Mouse (Mus musculus): ENCODE data around the gene 2310007B03Rik. TPM values are rescaled to one million over a fixed set of nuclear protein-coding genes. Genes with fewer than 3 reads are reported as not detected.

The 2310007B03Rik gene
- polyA plus RNA-seq, 1 experiment from 2014 or later: 65.3 TPM

GRCm38 (mm10) chr1:93123179-93123854 is 37.4 kb downstream of the 2310007B03Rik start:
- no peak for TF ChIP-seq CTCF (IDR thresholded peaks at IDR 0.05)
- no peak for TF ChIP-seq EP300 (IDR thresholded peaks at IDR 0.05)
- Histone ChIP-seq H3K9me3 (ENCODE audit: low read length) (no peaks in the 10 kb centered on the region), H3K27ac (ENCODE audit: low read length) (no peak overlapping the region), H3K4me1 (ENCODE audit: insufficient read depth, low read depth, low read length) (no peaks in the 10 kb centered on the region), H3K9ac (replicated peaks; ENCODE audit: low read depth) (no peak overlapping the region), H3K36me3 (ENCODE audit: insufficient read depth, low read length) (no peaks in the 10 kb centered on the region), H3K4me3 (ENCODE audit: low read depth, low read length) (no peak overlapping the region), H3K27me3 (replicated peaks; ENCODE audit: insufficient read depth, low read length) (no peaks in the 10 kb centered on the region), H3K4me2 (replicated peaks; ENCODE audit: low read depth, low read length) (no peak overlapping the region)
- peak; percentile 17; the same call in 1 of the 2 replicates for ATAC-seq
- whole genome bisulfite sequencing: 59% methylated on average over 11 of the region's 11 CpGs
- DNase-seq (ENCODE audit: low spot score): peak; percentile 23

DNA sequence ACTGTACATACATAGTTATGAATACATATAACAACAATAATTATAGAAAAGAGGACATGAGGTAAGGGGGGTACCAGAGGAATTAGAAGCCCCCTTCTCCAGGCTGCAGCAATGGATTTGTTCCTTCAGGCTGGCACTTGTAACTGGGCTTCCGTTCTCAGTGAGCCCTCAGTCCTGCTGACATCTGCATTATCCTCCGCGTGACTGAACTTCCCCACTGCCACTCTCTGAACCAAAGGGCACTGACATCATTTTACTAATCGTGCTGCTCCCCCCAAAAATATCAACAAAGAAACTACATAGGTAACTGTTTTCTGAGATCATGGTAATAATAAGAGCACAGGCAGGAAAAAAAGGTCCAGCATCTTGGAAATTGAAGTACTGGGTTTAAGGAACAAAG is 41.9 kb downstream of the 2310007B03Rik start:
- H3K27me3 ChIP-seq (replicated peaks; ENCODE audit: insufficient read depth, low read length): no peaks in the 10 kb centered on the region
- 36% methylated on average over 4 of the region's 4 CpGs for WGBS
- no peaks in the 10 kb centered on the region for H3K36me3 ChIP-seq (ENCODE audit: insufficient read depth, low read length)
- H3K4me1 ChIP-seq (ENCODE audit: insufficient read depth, low read depth, low read length): no peaks in the 10 kb centered on the region
- no peak overlapping the region for H3K9ac ChIP-seq (replicated peaks; ENCODE audit: low read depth)
- no peak overlapping the region for H3K4me3 ChIP-seq (ENCODE audit: low read depth, low read length)
- ATAC-seq (no peak), DNase-seq (ENCODE audit: low spot score) (no peak)
- H3K9me3 ChIP-seq (ENCODE audit: low read length): no peaks in the 10 kb centered on the region
- H3K4me2 ChIP-seq (replicated peaks; ENCODE audit: low read depth, low read length): no peak overlapping the region
- no peak for TF ChIP-seq CTCF (IDR thresholded peaks at IDR 0.05)
- TF ChIP-seq EP300 (IDR thresholded peaks at IDR 0.05): no peak
- H3K27ac ChIP-seq (ENCODE audit: low read length): no peak overlapping the region

- no peaks in the 10 kb centered on the region for H3K36me3 ChIP-seq (ENCODE audit: insufficient read depth, low read length)
- no peaks in the 10 kb centered on the region for H3K4me1 ChIP-seq (ENCODE audit: insufficient read depth, low read depth, low read length)
- H3K9ac ChIP-seq (replicated peaks; ENCODE audit: low read depth): no peak overlapping the region
- H3K4me3 ChIP-seq (ENCODE audit: low read depth, low read length): peak overlapping the region; percentile 12; the same call in 1 of the 2 replicates
- no peak for DNase-seq (ENCODE audit: low spot score)
- H3K27ac ChIP-seq (ENCODE audit: low read length): no peak overlapping the region
- WGBS: 28% methylated on average over 11 of the region's 13 CpGs
- no peaks in the 10 kb centered on the region for H3K27me3 ChIP-seq (replicated peaks; ENCODE audit: insufficient read depth, low read length)
- ATAC-seq: no peak
- TF ChIP-seq EP300 (IDR thresholded peaks at IDR 0.05) (no peak), CTCF (IDR thresholded peaks at IDR 0.05) (no peak)
- peak overlapping the region; percentile 46 for H3K4me2 ChIP-seq (replicated peaks; ENCODE audit: low read depth, low read length)
- no peaks in the 10 kb centered on the region for H3K9me3 ChIP-seq (ENCODE audit: low read length)
These were observed 45.3 kb downstream of the 2310007B03Rik start for GRCm38 (mm10) chr1:93115471-93115870.

DNA sequence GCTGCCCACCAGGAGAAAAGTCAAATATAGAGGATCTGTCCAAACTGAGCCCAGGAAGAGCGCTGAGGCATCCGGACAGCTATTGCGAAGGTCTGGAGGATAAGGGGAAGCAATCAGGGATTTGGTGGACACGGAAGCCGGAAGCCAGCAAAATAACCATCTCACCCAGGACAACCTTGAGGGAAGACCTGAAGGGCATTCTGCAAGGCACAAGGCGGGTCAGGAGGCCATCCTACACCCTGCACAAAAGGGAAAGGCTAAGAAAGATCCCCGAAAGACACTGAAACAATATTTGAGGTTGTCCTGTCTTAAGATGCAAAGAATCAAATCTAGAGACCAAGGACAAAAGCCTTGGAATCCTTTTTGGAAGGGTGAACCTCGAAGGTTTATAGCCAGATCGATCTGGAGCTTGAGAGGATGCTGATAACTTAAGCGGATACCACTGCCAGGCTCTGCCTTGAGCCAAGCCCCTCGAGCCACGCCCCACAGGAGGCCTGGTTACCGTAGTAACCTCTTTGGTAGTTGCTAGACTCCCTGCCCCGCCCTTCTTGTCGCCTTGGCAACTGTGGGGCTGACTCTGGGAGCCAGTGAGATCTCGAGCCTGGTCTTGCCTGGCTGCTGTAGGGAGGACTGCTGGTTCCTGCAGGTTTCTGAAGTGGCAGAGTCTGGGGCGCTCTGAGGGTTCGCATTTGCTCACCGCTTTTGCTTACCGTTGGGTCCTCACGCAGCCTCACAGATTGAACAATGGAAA is 45.9 kb downstream of the 2310007B03Rik start:
- TF ChIP-seq EP300 (IDR thresholded peaks at IDR 0.05) (no peak), CTCF (IDR thresholded peaks at IDR 0.05) (no peak)
- Histone ChIP-seq H3K4me2 (replicated peaks; ENCODE audit: low read depth, low read length) (peak overlapping the region; percentile 46), H3K9me3 (ENCODE audit: low read length) (no peaks in the 10 kb centered on the region), H3K36me3 (ENCODE audit: insufficient read depth, low read length) (no peaks in the 10 kb centered on the region), H3K4me3 (ENCODE audit: low read depth, low read length) (peak overlapping the region; percentile 12; the same call in 1 of the 2 replicates), H3K27ac (ENCODE audit: low read length) (no peak overlapping the region), H3K4me1 (ENCODE audit: insufficient read depth, low read depth, low read length) (no peaks in the 10 kb centered on the region), H3K9ac (replicated peaks; ENCODE audit: low read depth) (no peak overlapping the region), H3K27me3 (replicated peaks; ENCODE audit: insufficient read depth, low read length) (no peaks in the 10 kb centered on the region)
- DNase-seq (ENCODE audit: low spot score) (peak; percentile 83), ATAC-seq (peak; percentile 94)
- WGBS: 26% methylated on average over 21 of the region's 21 CpGs

DNA sequence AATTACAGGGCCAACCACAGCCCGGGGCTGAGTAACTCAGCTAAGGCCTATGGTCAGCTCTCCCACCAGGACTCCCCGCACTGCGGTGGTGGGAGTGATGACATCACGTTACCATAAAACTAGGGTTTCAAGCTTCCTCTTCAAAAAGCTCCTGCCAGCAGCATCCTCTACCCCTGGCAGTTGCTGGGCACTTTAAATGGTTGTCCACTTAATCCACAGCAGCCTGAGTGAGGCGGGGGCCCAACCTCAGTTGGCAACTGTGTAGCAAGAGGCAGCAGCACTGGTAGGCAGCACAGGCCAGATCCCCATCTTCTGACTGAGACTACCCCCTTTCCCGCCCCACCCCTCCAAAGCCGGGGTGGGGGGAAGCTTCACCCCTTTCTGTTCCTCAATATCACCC is 58.0 kb downstream of the 2310007B03Rik start:
- WGBS: 76% methylated on average over 7 of the region's 7 CpGs
- no peak for DNase-seq (ENCODE audit: low spot score)
- no peak overlapping the region for H3K4me3 ChIP-seq (ENCODE audit: low read depth, low read length)
- ATAC-seq: no peak
- TF ChIP-seq CTCF (IDR thresholded peaks at IDR 0.05) (no peak), EP300 (IDR thresholded peaks at IDR 0.05) (no peak)
- H3K27ac ChIP-seq (ENCODE audit: low read length): no peak overlapping the region
- no peak overlapping the region for H3K9ac ChIP-seq (replicated peaks; ENCODE audit: low read depth)
- peaks cover 32% of the 10 kb centered on the region for H3K27me3 ChIP-seq (replicated peaks; ENCODE audit: insufficient read depth, low read length)
- no peaks in the 10 kb centered on the region for H3K9me3 ChIP-seq (ENCODE audit: low read length)
- no peak overlapping the region for H3K4me2 ChIP-seq (replicated peaks; ENCODE audit: low read depth, low read length)
- H3K36me3 ChIP-seq (ENCODE audit: insufficient read depth, low read length): no peaks in the 10 kb centered on the region
- H3K4me1 ChIP-seq (ENCODE audit: insufficient read depth, low read depth, low read length): 0 out of 2 replicates have a peak, but pooled peaks cover 8% of the 10 kb centered on the region

- ATAC-seq: peak; percentile 43
- Histone ChIP-seq H3K4me3 (ENCODE audit: low read depth, low read length) (peak within 1 kb of the TSS; percentile 37), H3K9ac (replicated peaks; ENCODE audit: low read depth) (no peak within 1 kb of the TSS), H3K27ac (ENCODE audit: low read length) (no peak within 1 kb of the TSS), H3K4me2 (replicated peaks; ENCODE audit: low read depth, low read length) (peak within 1 kb of the TSS; percentile 56), H3K36me3 (ENCODE audit: insufficient read depth, low read length) (no peaks in the 10 kb centered on the region), H3K27me3 (replicated peaks; ENCODE audit: insufficient read depth, low read length) (peaks cover 32% of the 10 kb centered on the region), H3K4me1 (ENCODE audit: insufficient read depth, low read depth, low read length) (0 out of 2 replicates have a peak, but pooled peaks cover 8% of the 10 kb centered on the region), H3K9me3 (ENCODE audit: low read length) (no peaks in the 10 kb centered on the region)
- no peak for DNase-seq (ENCODE audit: low spot score)
- WGBS: 1% methylated on average over 36 of the region's 39 CpGs
- no peak for TF ChIP-seq EP300 (IDR thresholded peaks at IDR 0.05)
- no peak for TF ChIP-seq CTCF (IDR thresholded peaks at IDR 0.05)
These were observed 59.1 kb downstream of the 2310007B03Rik start, which contains the start of gene Kif1a for GRCm38 (mm10) chr1:93101571-93102061. Gene Kif1a, minus strand, starts transcription at chr1:93101951.

Other genes starting within 250 kb of the 2310007B03Rik start
- 16.3 and 16.6 TPM in 2 replicates for gene Capn10, start 226.6 kb downstream of the 2310007B03Rik start, polyA plus RNA-seq (2015; fragmentation: Nextera tagmentation; extraction: Ambion mirVana)
- 1.2 and 1.7 TPM in 2 replicates for gene Gpr35, start 210.1 kb downstream of the 2310007B03Rik start, polyA plus RNA-seq (2015; fragmentation: Nextera tagmentation; extraction: Ambion mirVana)
- gene Aqp12, start 154.6 kb downstream of the 2310007B03Rik start, polyA plus RNA-seq (2015; fragmentation: Nextera tagmentation; extraction: Ambion mirVana): not detected in 2 replicates
- 3.2 and 4.4 TPM in 2 replicates for gene Kif1a, start 59.0 kb downstream of the 2310007B03Rik start, polyA plus RNA-seq (2015; fragmentation: Nextera tagmentation; extraction: Ambion mirVana)
- gene Agxt, start 25.7 kb downstream of the 2310007B03Rik start, polyA plus RNA-seq (2015; fragmentation: Nextera tagmentation; extraction: Ambion mirVana): 0.08 and 0.10 TPM in 2 replicates
- gene Crocc2, start 7.8 kb upstream of the 2310007B03Rik start, polyA plus RNA-seq (2015; fragmentation: Nextera tagmentation; extraction: Ambion mirVana): 1.3 TPM in 2 replicates
- gene Sned1, start 74.9 kb upstream of the 2310007B03Rik start, polyA plus RNA-seq (2015; fragmentation: Nextera tagmentation; extraction: Ambion mirVana): 8.4 and 13.8 TPM in 2 replicates
- 18.9 and 23.0 TPM in 2 replicates for gene Mterf4, start 145.0 kb upstream of the 2310007B03Rik start, polyA plus RNA-seq (2015; fragmentation: Nextera tagmentation; extraction: Ambion mirVana)
- 28.6 and 31.4 TPM in 2 replicates for gene Ppp1r7, start 181.9 kb upstream of the 2310007B03Rik start, polyA plus RNA-seq (2015; fragmentation: Nextera tagmentation; extraction: Ambion mirVana)
- 1.4 and 1.8 TPM in 2 replicates for gene Pask, start 182.5 kb upstream of the 2310007B03Rik start, polyA plus RNA-seq (2015; fragmentation: Nextera tagmentation; extraction: Ambion mirVana)
- gene Ano7, start 213.0 kb upstream of the 2310007B03Rik start, polyA plus RNA-seq (2015; fragmentation: Nextera tagmentation; extraction: Ambion mirVana): 0.06 TPM in 1 of 2 replicates, not detected in the other